Mouse (Mus musculus) intestine, postnatal 0 days (tissue): Measurements from ENCODE around the gene Rbm33. TPM values are rescaled to one million over a fixed set of nuclear protein-coding genes. Genes with fewer than 3 reads are reported as not detected.

ENCODE experiments used
- ATAC-seq: fragments of 200-750 bp; cut with Nextera tagmentation; 2 replicates; pipeline ENCODE4 v1.8.0; 2017; ENCODE audit warnings: mild to moderate bottlenecking, moderate TSS enrichment, moderate library complexity
- H3K27ac ChIP-seq: fragments of 300-500 bp; sonication (generic); 2 replicates; pipeline ENCODE4 v1.5.1; 2014; ENCODE audit warnings: mild to moderate bottlenecking, low read depth, low read length, moderate library complexity
- H3K27me3 ChIP-seq: fragments of 300-500 bp; sonication (generic); replicated peaks from 2 replicates; pipeline ENCODE4 v1.6.1; 2014; ENCODE audit warnings: low read length, mixed read lengths; ENCODE audit not compliant: control insufficient read depth, insufficient read depth
- H3K36me3 ChIP-seq: fragments of 300-500 bp; sonication (generic); 2 replicates; pipeline ENCODE4 v1.6.1; 2014; ENCODE audit warnings: mild to moderate bottlenecking, moderate library complexity; ENCODE audit not compliant: control insufficient read depth, insufficient read depth
- H3K4me1 ChIP-seq: fragments of 300-500 bp; sonication (generic); replicated peaks from 2 replicates; pipeline ENCODE4 v1.6.1; 2014; ENCODE audit warnings: antibody characterized with exemption, low read length, mixed read lengths; ENCODE audit not compliant: control insufficient read depth, insufficient read depth
- H3K4me2 ChIP-seq: fragments of 300-500 bp; sonication (generic); replicated peaks from 2 replicates; pipeline ENCODE4 v1.6.1; 2014; ENCODE audit warnings: low read depth, mild to moderate bottlenecking, moderate library complexity
- H3K4me3 ChIP-seq: fragments of 300-500 bp; sonication (generic); 2 replicates; pipeline ENCODE4 v1.5.1; 2014; ENCODE audit warnings: low read depth, low read length
- H3K9ac ChIP-seq: fragments of 300-500 bp; sonication (generic); 2 replicates; pipeline ENCODE4 v1.6.1; 2014; ENCODE audit warnings: mild to moderate bottlenecking, low read depth, low read length
- H3K9me3 ChIP-seq: fragments of 300-500 bp; sonication (generic); 2 replicates; pipeline ENCODE4 v1.6.1; 2016; ENCODE audit warnings: mixed run types; ENCODE audit not compliant: control insufficient read depth
- CTCF ChIP-seq: sonication (generic); IDR thresholded peaks from 2 replicates; pipeline ENCODE4 v1.5.1; 2016; ENCODE audit warnings: low read depth, mild to moderate bottlenecking, control low read depth, antibody characterized with exemption, moderate library complexity
- WGBS: fragments of 180-500 bp; shearing (Covaris S2); extraction: QIAGEN DNeasy Blood & Tissue Kit; methylation state at CpG from one replicate; pipeline ENCODE4 v1.1.7; 2014; 5-methylcytosine and 5-hydroxymethylcytosine counted together
- polyA plus RNA-seq: library from polyadenylated mRNA; unstranded; fragments of >200 nt; fragmentation: Nextera tagmentation; extraction: Ambion mirVana; gene quantifications from 2 replicates; pipeline ENCODE4 v1.2.1, GENCODE M21; 2015

The Rbm33 gene
- polyA plus RNA-seq, 1 experiment from 2014 or later, result 7.1 TPM

DNA sequence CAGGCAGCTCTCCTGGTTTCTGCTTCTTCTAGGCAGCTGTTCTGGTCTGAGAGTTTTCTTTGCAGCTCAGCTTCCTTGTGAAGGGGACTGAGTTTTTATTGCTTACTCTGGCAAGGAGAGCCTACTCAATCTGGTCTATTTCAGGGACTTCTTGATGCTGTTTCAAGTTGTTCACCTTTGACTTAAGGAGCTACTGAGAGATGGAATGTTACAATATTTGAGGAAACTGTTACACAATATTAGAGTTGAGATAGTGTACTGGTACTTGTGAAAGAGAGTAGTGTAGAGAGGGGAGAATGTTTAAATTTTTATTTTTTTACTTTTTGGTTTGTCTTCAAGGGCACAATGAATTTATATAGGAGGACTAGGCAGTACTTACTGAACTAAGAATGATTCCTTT is 53.9 kb downstream of the Rbm33 start:
- ATAC-seq, result no peak
- no peak for TF ChIP-seq CTCF
- peaks cover 4% of the 10 kb centered on the region; the same call in 1 of the 2 replicates for H3K4me1 ChIP-seq
- no peak overlapping the region for H3K4me2 ChIP-seq
- no peak overlapping the region for H3K27ac ChIP-seq
- H3K9me3 ChIP-seq, result no peaks in the 10 kb centered on the region
- H3K27me3 ChIP-seq, result no peaks in the 10 kb centered on the region
- no peak overlapping the region for H3K9ac ChIP-seq
- H3K36me3 ChIP-seq, result peaks cover 29% of the 10 kb centered on the region
- H3K4me3 ChIP-seq, result no peak overlapping the region

DNA sequence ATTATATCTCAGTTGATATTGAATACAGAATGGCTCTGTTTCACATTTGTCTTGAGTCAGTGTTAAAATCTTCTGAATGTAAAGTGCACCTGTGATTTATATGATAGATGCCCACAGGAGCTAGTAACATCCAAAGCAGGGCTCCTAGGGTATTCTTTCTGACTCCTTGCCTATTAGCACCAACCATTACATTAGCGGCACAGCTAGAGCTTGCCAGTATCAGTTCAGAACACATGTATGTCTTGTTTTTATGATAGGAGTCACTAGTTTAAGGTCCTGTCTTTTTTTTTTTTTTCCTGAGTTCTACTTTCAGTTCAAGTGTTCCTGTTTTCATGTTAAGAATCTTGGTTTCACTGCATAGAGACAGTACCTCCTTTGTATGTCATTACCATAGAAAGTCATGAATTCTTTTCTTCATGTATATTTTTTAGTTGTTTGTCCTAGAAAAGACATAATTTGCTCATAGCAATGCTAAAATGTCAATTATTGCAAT is 55.3 kb downstream of the Rbm33 start:
- peaks cover 17% of the 10 kb centered on the region; the same call in 1 of the 2 replicates for H3K36me3 ChIP-seq
- no peak for TF ChIP-seq CTCF
- WGBS, result 68% methylated on average over 1 of the region's 1 CpGs
- H3K27me3 ChIP-seq, result no peaks in the 10 kb centered on the region
- H3K9me3 ChIP-seq, result no peaks in the 10 kb centered on the region
- no peak overlapping the region for H3K4me2 ChIP-seq
- no peak for ATAC-seq
- H3K27ac ChIP-seq, result no peak overlapping the region
- H3K4me1 ChIP-seq, result peaks cover 4% of the 10 kb centered on the region; the same call in 1 of the 2 replicates
- H3K9ac ChIP-seq, result no peak overlapping the region
- H3K4me3 ChIP-seq, result no peak overlapping the region

DNA sequence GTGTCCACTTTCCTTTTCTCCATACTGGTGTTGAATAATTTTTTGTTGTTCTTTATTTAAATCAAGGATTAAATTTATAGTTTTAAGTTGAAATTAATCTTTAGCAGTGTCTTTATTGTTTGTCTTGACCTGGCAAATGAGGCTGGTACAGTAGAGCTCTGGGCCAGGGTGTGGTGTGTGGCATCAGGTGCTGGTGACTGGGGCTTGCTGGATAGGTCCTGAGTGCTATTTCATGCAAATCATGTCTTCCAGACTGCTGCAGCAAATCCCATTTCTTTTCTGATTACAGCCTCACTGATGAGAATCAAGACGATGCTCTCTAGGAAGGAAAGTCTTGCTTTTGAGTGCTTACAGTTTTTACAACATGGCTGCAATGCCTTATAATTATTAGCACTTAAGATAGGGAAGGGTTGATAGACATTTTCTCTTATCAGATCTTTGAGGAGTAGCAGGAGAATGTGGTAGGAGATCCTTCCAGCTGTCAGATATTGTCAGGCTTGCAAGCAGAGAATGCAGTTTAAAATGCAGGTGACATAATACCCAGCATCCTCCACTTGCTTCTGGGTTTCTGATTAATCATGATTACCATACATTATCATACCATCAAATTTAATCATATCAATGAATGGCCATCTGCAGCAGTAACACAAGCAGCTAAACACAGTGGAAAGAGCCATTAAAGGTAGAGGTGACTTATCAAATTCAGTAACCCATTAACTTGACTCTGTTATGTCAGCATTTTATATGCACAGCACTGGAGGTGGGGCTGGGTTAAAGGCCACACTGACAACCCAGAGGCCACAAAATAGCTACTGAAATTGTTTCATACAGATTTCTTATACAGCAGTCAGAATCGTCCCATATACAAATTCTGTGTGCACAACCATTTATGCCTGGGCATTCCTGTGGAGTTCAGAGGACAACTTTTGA is 56.8 kb downstream of the Rbm33 start:
- TF ChIP-seq CTCF, result no peak
- no peak overlapping the region for H3K9ac ChIP-seq
- H3K36me3 ChIP-seq, result peaks cover 16% of the 10 kb centered on the region; the same call in 1 of the 2 replicates
- peak overlapping the region; percentile 62 for H3K27ac ChIP-seq
- H3K4me2 ChIP-seq, result no peak overlapping the region; the same call in 1 of the 2 replicates
- peaks cover 4% of the 10 kb centered on the region; the same call in 1 of the 2 replicates for H3K4me1 ChIP-seq
- peak; percentile 71 for ATAC-seq
- no peak overlapping the region for H3K4me3 ChIP-seq
- no peaks in the 10 kb centered on the region for H3K9me3 ChIP-seq
- no peaks in the 10 kb centered on the region for H3K27me3 ChIP-seq
- WGBS, result 46% methylated on average over 2 of the region's 2 CpGs

DNA sequence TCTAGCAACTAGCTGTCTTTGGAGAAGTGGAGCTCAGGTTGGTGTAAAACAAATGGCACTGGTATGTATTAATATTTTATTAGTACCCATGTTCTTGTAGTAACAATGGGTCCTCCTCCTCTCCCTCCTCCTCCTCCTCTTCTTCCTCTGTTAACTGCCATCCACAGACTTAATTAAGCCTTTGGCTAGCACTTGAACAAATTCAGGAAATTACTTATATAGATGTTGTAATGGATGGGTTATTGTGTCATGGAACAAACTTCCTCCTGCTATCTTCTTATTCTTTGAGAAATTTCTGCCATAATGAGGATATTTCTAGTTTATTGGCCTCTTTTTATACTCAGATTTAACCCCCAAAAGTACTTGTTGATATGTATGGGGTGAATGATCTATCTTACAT is 60.4 kb downstream of the Rbm33 start:
- no peak for TF ChIP-seq CTCF
- Histone ChIP-seq H3K4me2 (no peak overlapping the region), H3K9ac (no peak overlapping the region), H3K27ac (no peak overlapping the region), H3K36me3 (peaks cover 24% of the 10 kb centered on the region; the same call in 1 of the 2 replicates), H3K27me3 (no peaks in the 10 kb centered on the region), H3K4me1 (peaks cover 4% of the 10 kb centered on the region; the same call in 1 of the 2 replicates), H3K4me3 (no peak overlapping the region), H3K9me3 (no peaks in the 10 kb centered on the region)
- ATAC-seq, result no peak

DNA sequence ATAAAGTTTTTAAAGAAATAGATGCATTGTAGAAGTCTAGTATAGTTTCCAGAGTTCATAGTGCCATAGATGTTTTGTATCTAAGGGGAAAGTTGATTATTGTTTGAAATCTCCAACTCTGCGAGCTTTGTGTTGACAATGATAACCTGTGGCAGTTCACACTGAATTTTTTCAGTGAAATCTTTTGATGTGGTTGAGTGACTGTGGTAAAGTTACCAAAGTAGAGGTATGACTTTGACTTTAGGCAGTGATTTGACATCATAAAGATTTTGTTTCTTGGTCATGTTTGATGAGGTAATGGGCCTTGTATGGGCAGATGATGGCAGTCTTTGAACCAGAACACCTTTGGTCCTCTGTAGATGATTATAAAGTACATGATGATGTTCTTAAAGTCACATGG is 65.4 kb downstream of the Rbm33 start:
- whole genome bisulfite sequencing, result 89% methylated on average over 1 of the region's 1 CpGs

DNA sequence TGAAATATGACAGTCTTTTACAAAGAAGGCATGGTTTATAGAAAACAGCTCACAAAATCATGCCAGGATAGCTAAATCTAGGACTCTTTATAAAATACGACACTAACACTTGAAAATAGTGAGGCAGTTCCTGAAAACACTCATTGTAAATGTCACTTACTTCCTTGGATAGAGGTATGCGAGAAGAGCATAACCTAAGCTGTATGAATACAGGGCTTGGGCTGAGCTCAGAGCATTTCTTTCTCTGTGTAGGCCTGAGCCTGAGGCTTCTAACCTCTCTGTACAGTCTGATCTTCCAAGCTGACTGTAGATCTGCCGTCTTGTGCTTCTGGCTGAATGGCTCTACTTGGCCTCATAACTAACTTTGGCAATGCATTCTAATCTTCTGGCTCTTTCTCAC is 69.9 kb downstream of the Rbm33 start:
- H3K4me1 ChIP-seq, result no peaks in the 10 kb centered on the region
- peaks cover 44% of the 10 kb centered on the region for H3K36me3 ChIP-seq
- TF ChIP-seq CTCF, result no peak
- no peak for ATAC-seq
- no peak overlapping the region for H3K9ac ChIP-seq
- 92% methylated on average over 3 of the region's 3 CpGs for WGBS
- H3K4me2 ChIP-seq, result no peak overlapping the region
- no peak overlapping the region for H3K4me3 ChIP-seq
- H3K9me3 ChIP-seq, result no peaks in the 10 kb centered on the region
- H3K27ac ChIP-seq, result no peak overlapping the region
- H3K27me3 ChIP-seq, result no peaks in the 10 kb centered on the region

More for the DNA sequence above, 65.4 kb downstream of the Rbm33 start:
- Histone ChIP-seq H3K36me3 (peaks cover 32% of the 10 kb centered on the region), H3K27me3 (no peaks in the 10 kb centered on the region), H3K4me1 (no peaks in the 10 kb centered on the region), H3K4me2 (no peak overlapping the region), H3K9me3 (no peaks in the 10 kb centered on the region), H3K27ac (no peak overlapping the region), H3K9ac (no peak overlapping the region), H3K4me3 (no peak overlapping the region)
- ATAC-seq, result no peak
- no peak for TF ChIP-seq CTCF
